Mouse (Mus musculus): Measurements from ENCODE around the gene Oas2.

DNA sequence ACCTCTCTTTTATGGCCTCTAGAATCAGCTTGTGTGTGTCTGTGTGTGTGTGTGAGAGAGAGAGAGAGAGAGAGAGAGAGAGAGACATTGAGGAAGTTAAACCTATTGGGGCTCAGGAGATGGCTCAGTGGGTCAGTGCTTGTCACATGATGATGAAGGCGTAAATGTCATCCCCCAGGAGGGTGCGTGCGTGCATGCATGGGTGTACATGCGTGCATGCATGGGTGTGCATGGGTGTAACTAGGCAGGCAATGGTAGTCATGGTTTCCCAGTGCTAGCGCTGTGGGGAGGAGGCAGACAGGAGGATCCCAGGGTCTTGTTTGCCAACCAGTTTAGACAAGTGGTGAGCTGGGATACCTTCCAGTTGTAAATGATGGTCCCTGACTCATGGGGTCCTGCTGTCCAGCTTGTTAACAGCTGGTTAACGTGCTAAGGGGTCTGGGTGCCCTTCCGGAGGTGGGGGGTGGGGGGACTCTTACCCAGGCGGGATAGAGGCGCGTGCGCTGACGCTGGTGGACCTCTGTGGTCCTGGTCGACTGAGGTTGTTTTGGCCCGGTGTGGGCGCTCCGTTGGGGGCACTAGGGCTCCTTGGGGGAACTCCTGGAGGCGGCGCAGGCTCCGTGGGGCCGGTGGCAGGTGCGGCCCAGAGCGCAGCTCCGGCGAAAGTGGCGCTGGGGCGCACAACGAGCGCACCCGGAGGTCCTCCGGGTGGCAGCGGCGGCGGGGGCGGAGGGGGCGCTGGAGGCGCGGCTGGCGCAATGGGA lies 55.5 kb downstream of the Oas2 start:
- TF ChIP-seq POLR2A (IDR thresholded peaks at IDR 0.05; ENCODE audit: borderline replicate concordance, control insufficient read depth, low read depth, low read length) (no peak), CTCF (IDR thresholded peaks at IDR 0.05; ENCODE audit: control insufficient read depth, insufficient read depth, low read length) (no peak)

Data from bone marrow, adult 2 months (tissue).